29 mouse cellular contexts compared by ENCODE assay signal in genomic region chr2:12115479-12115878, GRCm38 (mm10).
DNase-seq lines count a peak whose midpoint lies in the region; ATAC-seq and TF ChIP-seq lines count a peak whose summit lies in the region.
"Had no signal": no experiment of that assay in that cellular context is flagged by ENCODE, and none has a peak within 500 bp of the region (broad histone marks: within the 10 kb centered on the region; RNA-seq: fewer than 3 reads in every experiment).

No protein-coding gene starts in this region.

- H3K9ac ChIP-seq in kidney, embryonic 15.5 days: no peak overlapping the region
- no peak overlapping the region for H3K9ac ChIP-seq in kidney, embryonic 14.5 days (ENCODE audit: low read depth, low read length)
- no peak overlapping the region for H3K9ac ChIP-seq in liver, adult 2 months (ENCODE audit: low read depth, low read length)
- H3K9ac ChIP-seq in liver, postnatal 0 days (replicated peaks): no peak overlapping the region
- H3K9ac ChIP-seq: embryonic facial prominence, embryonic 12.5 days; embryonic facial prominence, embryonic 15.5 days; forebrain, postnatal 0 days; heart, embryonic 13.5 days; hindbrain, embryonic 14.5 days had no signal

- peak; percentile 66 for DNase-seq in liver, adult 2 months (ENCODE audit: extremely low read depth, low read depth, low spot score)
- DNase-seq in liver, postnatal 0 days: no peak
- DNase-seq in left cerebral cortex, adult 18-20 months (ENCODE audit: low spot score in 2 of 2): no peak
- DNase-seq in cerebellum, postnatal 36 days: no peak
- DNase-seq: adrenal gland, adult 8-10 months; adrenal gland, postnatal 25 days; cerebellum, adult 11-12 months; cerebellum, adult 8-10 months; cerebellum, postnatal 10 days; forebrain, postnatal 0 days; gastrocnemius, adult 2 months; gastrocnemius, postnatal 14 days; heart, adult 18-20 months; heart, postnatal 14 days; heart, postnatal 4 days had no signal

- peaks cover 21% of the 10 kb centered on the region for H3K36me3 ChIP-seq in kidney, embryonic 15.5 days
- no peaks in the 10 kb centered on the region for H3K36me3 ChIP-seq in kidney, embryonic 14.5 days (ENCODE audit: control insufficient read depth, insufficient read depth, low read length)
- H3K36me3 ChIP-seq in liver, adult 2 months (ENCODE audit: control insufficient read depth, insufficient read depth, low read length): no peaks in the 10 kb centered on the region
- H3K36me3 ChIP-seq in liver, postnatal 0 days (replicated peaks; ENCODE audit: insufficient read depth, low read length): no peaks in the 10 kb centered on the region
- H3K36me3 ChIP-seq: embryonic facial prominence, embryonic 15.5 days; G1E; heart, embryonic 10.5 days had no signal

- H3K27me3 ChIP-seq in kidney, embryonic 15.5 days: no peaks in the 10 kb centered on the region
- H3K27me3 ChIP-seq in kidney, embryonic 14.5 days (ENCODE audit: control insufficient read depth, insufficient read depth, low read length): no peaks in the 10 kb centered on the region
- no peaks in the 10 kb centered on the region for H3K27me3 ChIP-seq in liver, adult 2 months (ENCODE audit: control insufficient read depth, insufficient read depth, low read length)
- H3K27me3 ChIP-seq in liver, postnatal 0 days (ENCODE audit: insufficient read depth, low read length): no peaks in the 10 kb centered on the region
- H3K27me3 ChIP-seq: CH12.LX; embryonic facial prominence, embryonic 12.5 days; embryonic facial prominence, embryonic 15.5 days; heart, embryonic 13.5 days had no signal

- H3K4me3 ChIP-seq in kidney, embryonic 15.5 days (replicated peaks): no peak overlapping the region
- no peak overlapping the region for H3K4me3 ChIP-seq in kidney, embryonic 14.5 days (ENCODE audit: low read length)
- H3K4me3 ChIP-seq in liver, adult 2 months (ENCODE audit: insufficient read depth, low read depth, low read length): no peak overlapping the region
- no peak overlapping the region for H3K4me3 ChIP-seq in liver, postnatal 0 days (ENCODE audit: low read depth, low read length)
- H3K4me3 ChIP-seq: embryonic facial prominence, embryonic 12.5 days; embryonic facial prominence, embryonic 15.5 days; gastrocnemius, adult 2 months; heart, embryonic 10.5 days; heart, embryonic 13.5 days had no signal

- no peak for TF ChIP-seq POLR2A in liver, adult 2 months (IDR thresholded peaks at IDR 0.05; ENCODE audit: extremely low read depth, insufficient read depth, low read length)

- no peaks in the 10 kb centered on the region for H3K79me2 ChIP-seq in liver, adult 2 months (ENCODE audit: control insufficient read depth, insufficient read depth, low read length)

- TF ChIP-seq CTCF in liver, adult 2 months (IDR thresholded peaks at IDR 0.05; ENCODE audit: low read depth, low read length): no peak
- no peak for TF ChIP-seq CTCF in liver, postnatal 0 days (IDR thresholded peaks at IDR 0.05; ENCODE audit: low read depth)

- H3K4me2 ChIP-seq in kidney, embryonic 15.5 days: no peak overlapping the region
- H3K4me2 ChIP-seq in kidney, embryonic 14.5 days (replicated peaks; ENCODE audit: low read depth, low read length): no peak overlapping the region
- H3K4me2 ChIP-seq in liver, postnatal 0 days (ENCODE audit: low read depth, low read length): no peak overlapping the region
- H3K4me2 ChIP-seq: embryonic facial prominence, embryonic 12.5 days; embryonic facial prominence, embryonic 15.5 days; heart, embryonic 13.5 days; hindbrain, embryonic 14.5 days had no signal

- no peak; the same call in 1 of the 2 replicates for ATAC-seq in kidney, embryonic 15.5 days (replicated peaks; ENCODE audit: low FRiP score)
- no peak for ATAC-seq in kidney, embryonic 14.5 days (ENCODE audit: low FRiP score, low TSS enrichment)
- ATAC-seq in liver, postnatal 0 days: no peak
- peak; percentile 42 for ATAC-seq in common myeloid progenitor, adult 5-6 weeks (replicated peaks; ENCODE audit: low read depth, poor library complexity, severe bottlenecking)
- ATAC-seq in megakaryocyte progenitor cell, adult 5-6 weeks (replicated peaks; ENCODE audit: poor library complexity): peak; percentile 85
- ATAC-seq: activated CD4-positive, CD25-positive, alpha-beta regulatory T cell, adult 4 months; forebrain, embryonic 14.5 days; forebrain, postnatal 0 days; hindbrain, postnatal 0 days had no signal

- TF ChIP-seq EP300 in liver, postnatal 0 days (IDR thresholded peaks at IDR 0.05; ENCODE audit: low read depth): no peak

- WGBS in kidney, embryonic 15.5 days: 54% methylated on average over 2 of the region's 2 CpGs
- WGBS in kidney, embryonic 14.5 days: 56% methylated on average over 2 of the region's 2 CpGs
- 70% methylated on average over 2 of the region's 2 CpGs for WGBS in liver, adult 2 months
- 48% methylated on average over 2 of the region's 2 CpGs for WGBS in liver, postnatal 0 days (ENCODE audit: insufficient replicate concordance)

- 0 out of 2 replicates have a peak, but pooled peaks cover 4% of the 10 kb centered on the region for H3K4me1 ChIP-seq in kidney, embryonic 15.5 days
- H3K4me1 ChIP-seq in kidney, embryonic 14.5 days (ENCODE audit: control insufficient read depth, insufficient read depth, low read length): no peaks in the 10 kb centered on the region
- H3K4me1 ChIP-seq in liver, adult 2 months (ENCODE audit: control insufficient read depth, insufficient read depth, low read length): peaks cover 2% of the 10 kb centered on the region; the same call in 1 of the 2 replicates
- H3K4me1 ChIP-seq in liver, postnatal 0 days (ENCODE audit: insufficient read depth): no peaks in the 10 kb centered on the region
- H3K4me1 ChIP-seq: embryonic facial prominence, embryonic 12.5 days; embryonic facial prominence, embryonic 15.5 days; heart, embryonic 10.5 days had no signal

- no peaks in the 10 kb centered on the region for H3K9me3 ChIP-seq in kidney, embryonic 15.5 days (replicated peaks)
- no peaks in the 10 kb centered on the region for H3K9me3 ChIP-seq in kidney, embryonic 14.5 days (ENCODE audit: control insufficient read depth, low read length)
- H3K9me3 ChIP-seq in liver, postnatal 0 days (ENCODE audit: low read length): no peaks in the 10 kb centered on the region
- H3K9me3 ChIP-seq: embryonic facial prominence, embryonic 12.5 days; embryonic facial prominence, embryonic 15.5 days; G1E; heart, embryonic 10.5 days; heart, embryonic 13.5 days had no signal

- 0 out of 2 replicates have a peak overlapping the region, but pooled peaks have one; percentile 27 for H3K27ac ChIP-seq in kidney, embryonic 15.5 days
- no peak overlapping the region for H3K27ac ChIP-seq in kidney, embryonic 14.5 days (ENCODE audit: low read depth, low read length)
- H3K27ac ChIP-seq in liver, adult 2 months (replicated peaks; ENCODE audit: insufficient read depth, low read depth, low read length): no peak overlapping the region
- H3K27ac ChIP-seq in liver, postnatal 0 days (ENCODE audit: low read depth): no peak overlapping the region
- H3K27ac ChIP-seq: embryonic facial prominence, embryonic 12.5 days; embryonic facial prominence, embryonic 15.5 days; gastrocnemius, adult 2 months; heart, embryonic 10.5 days; heart, embryonic 13.5 days; hindbrain, embryonic 14.5 days; hindbrain, postnatal 0 days had no signal

Comparison
In these comparisons a context has a peak if more than half of its experiments do, and no peak if none do; other contexts are left out.
1. ATAC-seq: peak in common myeloid progenitor, adult 5-6 weeks (single experiment) and megakaryocyte progenitor cell, adult 5-6 weeks (single experiment); none in kidney, embryonic 15.5 days (single experiment), kidney, embryonic 14.5 days (single experiment) and liver, postnatal 0 days (single experiment).